Mouse (Mus musculus) cerebellum, adult (tissue): ENCODE measurements at regions not wholly inside any gene's neighbourhood (a gene's known extent, or its start where the extent isn't known, plus 50 kb on each side); places are given as distances from the start of the nearest gene placed in this dataset.
"Not testable (repeated sequence)": the region's sequence is repeated elsewhere in the genome, so short reads cannot be mapped to it uniquely, and the experiment has no call there.

Experiments used
- ATAC-seq: cut with Nextera tagmentation; 2 replicates; pipeline ENCODE4 v1.9.2; 2017; ENCODE audit warnings: mild to moderate bottlenecking, moderate library complexity, mixed read lengths; ENCODE audit not compliant: insufficient number of reproducible peaks, low FRiP score, low TSS enrichment

DNA sequence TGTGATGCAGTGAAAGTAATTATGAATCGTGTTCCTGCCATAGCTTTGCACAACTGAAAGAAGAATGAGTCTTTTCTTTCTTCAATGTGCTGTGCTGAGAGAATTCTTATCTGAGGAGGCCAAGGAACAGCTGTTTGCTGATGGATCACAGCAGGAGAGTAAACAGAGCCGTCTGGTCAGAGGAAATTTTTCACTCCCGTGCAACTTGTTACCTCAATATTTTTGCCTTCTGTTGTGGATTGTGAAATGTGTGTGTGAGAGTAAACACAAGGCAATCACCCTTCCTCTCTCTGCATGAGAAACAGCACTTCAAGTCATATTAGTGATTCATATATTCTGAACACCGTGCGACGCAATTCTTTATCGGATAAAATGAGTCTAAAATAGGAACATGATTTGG, 171.9 kb downstream of the Epm2a start:
- no peak for ATAC-seq

DNA sequence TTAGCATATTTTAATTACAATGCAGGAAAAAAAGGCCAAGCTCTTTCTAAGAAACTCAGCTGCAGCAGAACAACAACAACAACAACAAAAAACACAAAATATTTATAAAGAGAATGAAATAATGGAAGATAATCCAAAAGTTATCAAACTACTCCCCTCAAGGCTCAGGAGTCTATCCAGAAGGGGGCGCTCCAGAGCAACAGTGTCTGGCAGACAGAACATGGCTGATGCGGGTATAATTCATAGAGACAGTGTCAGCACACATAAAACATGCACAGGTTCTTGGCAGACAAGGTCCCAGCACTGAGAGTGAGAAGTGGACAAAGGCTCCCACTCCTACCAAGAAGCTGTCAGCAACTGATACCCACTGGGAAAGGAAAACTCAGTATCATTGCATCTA, 173.9 kb downstream of the Epm2a start:
- ATAC-seq = no peak

GRCm38 (mm10) chr10:11531343-11531742, 188.1 kb downstream of the Epm2a start:
- ATAC-seq = no peak

DNA sequence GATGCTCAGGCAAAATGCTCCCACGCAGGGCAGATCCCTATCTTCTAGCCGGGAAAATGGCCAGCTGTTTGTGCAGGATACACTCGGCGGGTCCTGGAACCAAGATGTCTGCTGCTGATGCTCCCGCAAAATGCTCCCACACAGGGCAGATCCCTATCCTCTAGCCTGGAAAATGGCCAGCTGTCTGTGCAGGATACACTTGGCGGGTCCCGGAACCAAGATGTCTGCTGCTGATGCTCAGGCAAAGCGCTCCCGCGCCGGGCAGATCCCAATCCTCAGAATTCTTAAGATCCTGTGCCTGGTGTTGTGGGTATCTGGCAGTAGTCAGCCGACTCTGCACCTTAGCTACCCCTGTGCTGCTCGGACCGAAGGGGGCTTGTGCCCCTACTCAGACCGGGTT, 212.2 kb downstream of the Epm2a start:
- not testable (repeated sequence) for ATAC-seq

DNA sequence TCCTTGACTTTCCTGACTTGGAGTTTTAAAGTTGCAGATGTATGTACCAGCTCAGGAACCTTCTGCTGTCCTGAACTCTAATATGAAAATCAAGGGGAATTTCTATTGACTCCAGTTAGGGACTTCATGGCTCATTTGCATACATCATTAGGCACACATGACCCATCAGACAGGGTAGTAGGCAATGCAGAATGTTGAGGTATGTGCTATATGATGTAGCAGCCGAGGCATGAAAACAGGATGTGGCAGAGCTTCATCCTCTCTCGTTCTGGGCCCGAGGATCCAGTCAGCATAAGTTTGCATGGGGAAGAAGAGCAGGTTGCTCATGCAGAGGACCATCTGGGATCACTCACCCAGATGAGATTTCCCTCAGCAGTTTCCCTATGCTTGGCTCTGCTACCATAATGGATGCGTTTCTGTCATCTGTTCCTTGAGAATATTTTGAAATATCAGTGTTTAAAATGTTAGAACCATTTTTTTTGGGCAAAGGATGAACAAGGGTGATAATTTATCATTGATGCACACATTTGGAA, 227.4 kb downstream of the Epm2a start:
- no peak for ATAC-seq

GRCm38 (mm10) chr10:11608451-11608850, 265.2 kb downstream of the Epm2a start:
- no peak for ATAC-seq

- ATAC-seq = not testable (repeated sequence)
These were observed 265.9 kb downstream of the Epm2a start for GRCm38 (mm10) chr10:11609092-11609491.

- ATAC-seq = no peak; the same call in 1 of the 2 replicates
These were observed 304.9 kb downstream of the Epm2a start for GRCm38 (mm10) chr10:11648151-11648550.

DNA sequence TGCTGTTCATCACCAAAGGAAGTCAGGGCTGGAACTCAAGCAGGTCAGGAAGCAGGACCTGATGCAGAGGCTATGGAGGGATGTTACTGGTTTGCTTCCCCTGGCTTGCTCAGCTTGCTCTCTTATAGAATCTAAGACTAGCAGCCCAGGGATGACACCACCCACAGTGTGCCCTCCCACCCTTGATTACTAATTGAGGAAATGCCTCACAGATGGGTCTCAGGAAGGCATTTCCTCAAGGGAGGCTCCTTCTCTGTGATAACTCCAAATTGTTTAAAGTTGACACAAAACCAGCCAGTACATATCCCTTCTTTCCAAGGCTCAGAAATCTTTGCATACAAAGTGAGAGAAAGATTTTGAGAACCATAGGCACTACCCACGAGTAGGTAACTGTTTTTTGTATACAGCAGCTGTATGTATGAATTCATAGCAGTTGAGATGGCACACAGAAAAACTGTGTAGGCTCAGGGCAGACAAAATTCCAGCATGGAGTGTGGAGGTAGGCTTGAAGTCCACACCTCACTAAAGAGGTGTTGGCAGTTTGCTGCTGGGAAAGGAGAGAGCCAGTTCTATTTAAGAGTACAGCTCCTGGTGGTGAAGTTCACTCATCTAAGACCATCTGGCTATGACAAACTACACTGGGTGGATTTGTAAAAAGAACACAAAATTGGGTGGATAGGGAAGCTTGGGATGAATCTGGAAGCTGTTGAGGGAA, 317.0 kb downstream of the Epm2a start:
- ATAC-seq = no peak

DNA sequence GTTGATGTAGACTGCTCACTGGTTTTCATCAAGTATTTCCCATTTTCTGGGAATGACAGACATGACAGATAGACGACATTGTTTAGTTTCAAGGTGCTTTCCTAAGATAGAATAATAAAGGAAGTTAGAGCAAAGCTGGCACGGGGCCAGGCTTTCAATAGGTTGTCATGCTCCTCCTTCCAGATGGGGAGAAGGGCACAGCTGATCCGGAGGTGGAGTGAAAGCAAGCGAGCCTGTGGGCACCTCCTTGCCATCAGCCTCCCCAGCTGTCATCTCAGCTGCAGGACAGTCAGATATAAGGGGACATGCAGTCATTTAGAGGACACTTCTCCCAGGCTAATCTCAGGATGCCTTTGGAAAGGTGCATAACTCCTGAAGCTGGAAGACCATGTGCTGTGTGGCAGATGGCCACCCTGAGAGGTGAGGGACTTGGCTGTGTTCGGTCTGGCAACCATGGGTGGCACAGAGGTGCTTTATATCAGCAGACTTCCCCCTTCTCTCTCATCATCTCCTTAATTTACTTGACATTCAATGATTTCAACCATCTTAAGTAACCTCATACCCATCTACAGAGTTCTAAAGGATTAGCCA, 318.6 kb downstream of the Epm2a start:
- ATAC-seq = no peak

GRCm38 (mm10) chr10:11709742-11710141, 366.5 kb downstream of the Epm2a start:
- no peak for ATAC-seq

GRCm38 (mm10) chr10:11724775-11725174, 381.6 kb downstream of the Epm2a start:
- ATAC-seq = no peak

- ATAC-seq = no peak
These were observed 386.3 kb downstream of the Epm2a start for GRCm38 (mm10) chr10:11729536-11729935.

DNA sequence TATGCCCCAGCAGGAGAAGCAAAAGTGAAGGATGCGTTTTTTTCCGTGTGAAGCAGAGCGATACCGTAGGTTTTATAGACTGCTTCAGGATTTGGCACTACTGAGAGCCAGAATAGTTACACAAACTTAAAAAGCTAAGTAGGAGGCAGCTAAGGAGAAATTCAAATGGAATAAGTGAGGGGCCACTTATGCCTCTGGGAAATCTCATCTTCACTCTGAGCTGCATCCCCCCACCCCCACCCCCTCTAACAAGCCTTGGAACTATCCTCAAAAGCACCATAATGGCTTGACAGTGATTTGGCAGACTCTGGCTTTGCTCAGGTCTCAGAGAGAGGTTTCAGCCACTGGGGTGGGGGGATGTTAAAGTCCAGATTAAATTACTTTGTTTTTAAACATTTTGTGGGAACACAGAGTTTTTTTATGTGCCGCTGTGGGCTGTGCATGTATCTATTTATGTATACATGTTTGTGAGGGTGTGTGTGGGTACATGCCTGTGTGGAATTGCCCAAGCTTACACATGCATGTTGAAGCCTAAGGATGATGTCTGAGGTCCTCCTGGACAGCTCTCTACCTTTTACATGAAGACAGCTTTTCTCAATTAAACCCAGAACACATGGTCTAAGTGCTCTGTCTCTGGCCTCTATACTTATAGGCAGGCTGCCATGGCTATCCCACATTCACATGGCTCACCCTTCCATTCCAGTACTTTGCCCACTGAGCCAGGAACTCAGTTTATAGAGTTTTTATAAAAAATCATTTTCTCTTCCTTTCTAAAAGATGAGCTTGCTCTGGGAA, 396.6 kb downstream of the Epm2a start:
- no peak for ATAC-seq

- ATAC-seq = no peak
These were observed 402.4 kb downstream of the Epm2a start for GRCm38 (mm10) chr10:11745587-11745986.

DNA sequence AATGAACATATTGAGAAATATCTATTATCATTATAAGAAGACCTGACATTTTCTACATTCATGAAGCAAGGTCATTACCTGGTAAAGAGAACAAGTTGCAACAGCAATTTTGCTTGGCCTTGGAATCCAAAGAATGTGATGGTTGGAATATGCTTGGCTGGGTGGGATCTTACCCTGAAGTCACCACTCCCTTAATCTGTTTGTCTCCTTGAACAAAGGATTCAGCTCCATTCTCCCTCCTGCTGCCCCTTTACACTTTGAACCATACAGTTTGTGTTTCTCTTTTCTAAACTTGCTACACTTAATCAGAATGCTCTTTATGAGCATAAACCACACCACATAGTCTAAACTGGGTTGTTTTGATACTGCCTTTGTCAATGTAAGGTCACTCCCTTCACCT, 403.8 kb downstream of the Epm2a start:
- ATAC-seq = no peak

DNA sequence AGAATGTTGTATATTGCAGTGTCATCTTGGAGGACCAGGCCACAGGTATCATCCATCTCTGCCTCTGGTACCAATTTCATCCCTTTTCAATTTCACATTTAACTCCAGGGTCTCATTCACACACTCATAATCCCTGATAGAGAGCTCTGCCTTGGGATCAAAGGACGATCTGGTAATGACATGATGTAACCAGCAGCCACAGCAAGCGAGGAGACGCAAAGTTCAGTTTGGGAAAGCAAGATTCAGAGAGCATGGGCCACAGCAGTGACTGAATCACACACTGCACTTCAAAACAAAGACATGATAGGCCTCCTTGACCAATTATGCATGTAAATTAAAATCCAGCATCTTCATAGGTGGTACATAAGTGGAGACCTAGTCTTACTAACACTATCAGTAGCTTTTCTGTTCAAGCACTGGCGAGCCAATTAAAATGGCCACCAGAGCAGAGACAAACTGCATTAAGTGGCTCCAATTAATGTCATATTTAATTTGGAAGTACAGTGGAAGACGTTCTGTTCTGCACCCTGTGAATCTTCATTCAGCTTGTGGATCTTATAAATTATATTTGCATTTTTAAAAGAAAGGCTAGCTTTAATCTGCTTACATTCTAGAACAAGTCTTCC, 412.0 kb downstream of the Epm2a start:
- ATAC-seq = no peak

DNA sequence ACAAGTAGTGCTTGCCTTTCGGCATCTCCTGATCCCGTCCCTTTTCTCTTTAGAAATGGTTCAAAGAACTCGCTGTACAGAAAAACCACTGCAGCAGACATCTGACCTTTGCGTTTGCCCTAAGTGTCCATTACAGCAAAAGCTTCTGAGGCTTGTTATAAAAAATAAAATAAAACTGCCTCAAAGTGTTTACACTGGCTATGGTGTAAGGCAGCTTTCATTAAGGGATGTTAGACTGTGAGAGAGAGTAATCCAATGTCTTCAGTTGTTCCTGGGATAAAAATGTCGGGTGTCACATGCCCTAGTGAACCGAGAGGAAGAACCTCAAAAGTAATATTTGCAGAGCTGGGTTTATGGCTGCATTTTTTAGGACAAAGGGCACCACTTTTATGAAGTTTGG, 434.7 kb downstream of the Epm2a start:
- ATAC-seq = no peak

DNA sequence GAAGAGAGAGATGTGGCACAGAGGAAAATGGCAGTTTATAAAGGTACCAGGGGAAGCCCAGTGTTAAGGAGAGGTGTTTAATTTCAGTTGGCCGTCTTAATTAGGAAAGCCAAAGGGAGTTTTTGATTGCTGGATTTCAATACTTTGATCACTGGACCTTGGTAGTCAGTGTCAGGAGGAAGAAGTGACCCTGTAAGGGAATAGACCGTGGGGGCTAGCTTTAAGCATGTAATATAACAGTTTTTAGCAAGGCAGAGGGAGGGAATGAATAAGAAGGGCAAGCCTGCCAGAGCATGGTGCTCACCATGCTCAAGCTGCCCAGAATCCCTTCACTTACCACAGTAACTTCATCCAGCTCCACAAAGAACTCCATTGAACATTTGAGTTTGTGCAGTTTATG, 437.1 kb downstream of the Epm2a start:
- ATAC-seq = no peak

- no peak for ATAC-seq
These were observed 444.0 kb downstream of the Epm2a start for GRCm38 (mm10) chr10:11787240-11787639.

- ATAC-seq = no peak
These were observed 456.3 kb downstream of the Epm2a start for GRCm38 (mm10) chr10:11799510-11799909.
